Mouse (Mus musculus) lung, postnatal 14 days (tissue): ENCODE results near the gene Ube2m.
A peak's percentile ranks its signal among the peaks of the same experiment; 100 is the strongest.

ENCODE experiments used
- DNase-seq: peaks from one replicate; pipeline ENCODE4 v3.0.0; 2021

The Ube2m gene

DNA sequence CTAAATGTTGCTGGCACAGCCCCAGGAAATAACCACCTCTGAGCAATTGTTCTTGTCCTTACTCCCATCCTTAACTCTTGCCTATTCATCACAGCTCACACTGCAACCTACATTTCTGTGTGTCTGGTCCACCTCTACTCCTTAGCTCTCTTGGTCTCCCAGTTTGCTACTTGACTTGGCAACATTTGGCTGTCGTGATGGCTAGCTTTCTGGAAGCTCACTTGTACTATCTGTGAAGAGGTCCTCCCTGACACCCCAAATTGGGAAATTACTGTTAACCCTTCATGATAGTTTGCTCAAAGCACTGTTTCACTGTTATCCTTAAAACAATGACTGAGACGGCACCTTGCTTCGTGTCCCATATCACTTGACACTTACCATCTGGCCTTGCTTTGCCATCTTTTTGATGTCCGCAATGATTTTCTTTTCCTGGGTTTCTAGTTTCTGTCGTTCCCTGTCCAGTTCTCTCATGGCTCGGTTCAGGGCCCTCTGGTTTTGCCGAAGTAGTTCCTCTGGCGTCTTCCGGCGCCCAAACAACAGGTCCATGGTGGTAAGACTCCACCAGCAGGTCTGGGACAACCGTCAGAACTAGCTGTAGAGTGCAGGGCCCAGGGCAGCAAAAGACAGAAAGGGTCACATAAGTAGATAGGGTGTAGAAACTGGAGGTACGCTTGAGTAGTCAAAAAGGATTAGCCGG lies 4.5 kb downstream of the Ube2m start:
- DNase-seq, result no peak

GRCm38 (mm10) chr7:13032541-13032940 lies 5.5 kb downstream of the Ube2m start:
- no peak for DNase-seq

DNA sequence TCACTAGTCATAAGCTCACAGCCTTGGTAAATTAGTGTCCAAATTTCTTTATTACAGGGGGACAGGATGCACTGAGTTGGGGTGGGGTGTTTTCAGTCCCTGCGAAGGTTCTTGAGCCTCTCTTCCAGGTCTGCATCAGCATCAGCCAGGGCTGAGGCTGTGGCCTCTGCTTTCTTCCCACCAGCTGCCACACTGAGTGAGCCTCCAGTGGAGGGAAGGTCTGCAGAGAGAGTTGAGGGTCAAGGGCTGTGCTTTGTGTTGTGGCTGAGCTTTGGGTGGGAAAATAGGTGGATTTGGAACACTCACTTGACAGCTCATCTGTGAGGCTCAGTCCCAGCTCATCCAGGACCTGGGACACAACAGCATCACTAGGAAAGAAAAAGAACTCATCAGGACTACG lies 6.1 kb downstream of the Ube2m start:
- no peak for DNase-seq

DNA sequence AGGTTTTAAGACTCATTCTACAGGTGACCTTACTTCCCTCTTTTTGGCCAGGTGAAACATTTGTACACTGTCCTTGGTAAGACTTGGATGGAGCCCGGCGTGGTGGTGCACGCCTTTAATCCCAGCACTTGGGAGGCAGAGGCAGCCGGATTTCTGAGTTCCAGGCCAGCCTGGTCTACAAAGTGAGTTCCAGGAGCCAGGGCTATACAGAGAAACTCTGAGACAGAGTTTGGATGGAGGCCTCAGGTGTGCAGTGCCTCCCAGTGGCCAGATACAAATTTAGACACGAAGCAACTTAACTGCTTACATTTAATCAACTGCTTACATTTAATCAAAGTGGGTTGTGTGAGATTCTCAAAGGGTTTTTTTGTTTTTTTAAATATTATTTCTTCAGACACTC lies 7.0 kb downstream of the Ube2m start:
- no peak for DNase-seq

GRCm38 (mm10) chr7:13028986-13029385 lies 9.1 kb downstream of the Ube2m start:
- DNase-seq, result no peak

GRCm38 (mm10) chr7:13025511-13026112 lies 12.5 kb downstream of the Ube2m start:
- DNase-seq, result no peak

GRCm38 (mm10) chr7:13024805-13025204 lies 13.3 kb downstream of the Ube2m start:
- peak; percentile 65 for DNase-seq

DNA sequence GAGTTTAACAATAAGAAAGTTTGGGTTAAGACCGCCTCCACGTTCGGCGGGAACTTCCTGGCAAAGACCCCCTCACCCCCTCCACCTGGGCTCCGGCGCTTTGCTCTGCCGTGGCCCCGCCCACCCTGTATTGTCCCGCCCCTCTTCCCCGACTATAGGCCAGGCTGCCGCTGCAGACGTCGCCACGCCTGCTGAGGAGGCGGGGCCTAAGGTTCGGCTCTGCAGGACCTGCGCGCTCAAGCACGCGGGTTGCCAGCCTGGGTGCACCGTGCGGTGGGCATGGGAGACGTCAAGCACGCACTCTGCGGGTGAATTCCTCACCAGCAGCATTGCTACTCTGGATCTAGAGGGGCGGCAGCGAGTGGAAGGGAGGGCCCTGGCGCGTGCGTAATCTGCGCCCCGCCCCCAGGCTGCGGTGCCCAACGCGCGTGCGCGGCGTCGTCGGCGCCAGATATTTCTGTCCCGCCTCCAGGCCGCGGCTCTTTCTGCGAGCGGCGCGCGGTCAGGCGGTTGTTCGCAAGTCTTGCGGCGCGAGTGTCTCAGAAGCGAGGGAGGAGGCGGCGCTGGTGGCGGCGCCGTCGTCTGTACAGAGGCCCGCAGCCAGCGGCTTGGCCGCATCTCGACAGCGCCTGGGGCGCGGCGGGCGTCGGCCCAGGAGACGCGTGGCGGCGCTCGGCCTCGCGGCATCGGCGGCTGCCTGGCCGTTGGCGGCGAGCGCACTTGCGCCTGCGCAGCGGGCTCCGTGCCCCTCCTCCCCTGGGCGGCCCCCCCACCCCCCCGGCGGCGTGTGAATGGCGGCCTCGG lies 13.9 kb downstream of the Ube2m start:
- peak; percentile 93 for DNase-seq

DNA sequence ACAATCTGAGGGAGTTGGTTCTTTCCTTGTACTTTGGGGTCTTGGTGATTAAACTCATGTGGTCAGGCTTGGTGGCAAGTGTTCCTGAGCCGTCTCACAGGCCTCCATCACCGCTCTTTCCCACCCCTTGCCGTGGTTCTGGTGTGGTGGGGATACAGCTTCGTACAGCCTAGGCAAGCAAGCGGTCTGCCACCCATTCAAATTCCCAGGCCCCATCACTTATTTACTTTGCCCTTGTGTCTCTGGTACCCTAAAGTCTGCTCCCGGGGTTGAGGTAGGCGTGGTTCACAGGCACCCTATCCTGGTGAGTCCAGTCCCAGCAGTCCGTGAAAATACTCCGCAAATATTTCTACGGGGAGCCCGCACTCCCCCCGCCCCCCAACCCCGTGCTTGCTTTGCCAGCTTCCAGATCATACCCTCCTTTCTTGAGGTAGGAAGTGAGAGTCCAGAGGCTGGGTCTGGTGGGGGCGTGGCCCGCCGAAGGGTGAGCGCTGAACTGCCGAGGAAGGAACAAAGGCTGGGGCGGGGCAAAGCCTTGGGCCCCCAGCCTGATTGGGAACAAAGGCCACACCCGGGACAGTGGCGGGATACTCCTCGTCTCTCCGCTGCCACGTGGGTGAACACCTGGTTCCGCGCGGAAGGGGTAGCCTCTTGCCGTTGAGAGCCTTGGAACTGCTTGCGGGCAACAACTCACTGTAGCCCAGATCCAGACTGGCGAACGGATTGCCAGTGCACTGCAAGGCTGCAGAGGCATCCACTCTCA lies 15.1 kb downstream of the Ube2m start:
- peak; percentile 72 for DNase-seq

GRCm38 (mm10) chr7:13015217-13015616 lies 22.9 kb downstream of the Ube2m start:
- DNase-seq, result no peak

- DNase-seq, result no peak
Measured at GRCm38 (mm10) chr7:13014275-13014839, 23.7 kb downstream of the Ube2m start.

- DNase-seq, result no peak
Measured at GRCm38 (mm10) chr7:13013671-13014070, 24.4 kb downstream of the Ube2m start.

DNA sequence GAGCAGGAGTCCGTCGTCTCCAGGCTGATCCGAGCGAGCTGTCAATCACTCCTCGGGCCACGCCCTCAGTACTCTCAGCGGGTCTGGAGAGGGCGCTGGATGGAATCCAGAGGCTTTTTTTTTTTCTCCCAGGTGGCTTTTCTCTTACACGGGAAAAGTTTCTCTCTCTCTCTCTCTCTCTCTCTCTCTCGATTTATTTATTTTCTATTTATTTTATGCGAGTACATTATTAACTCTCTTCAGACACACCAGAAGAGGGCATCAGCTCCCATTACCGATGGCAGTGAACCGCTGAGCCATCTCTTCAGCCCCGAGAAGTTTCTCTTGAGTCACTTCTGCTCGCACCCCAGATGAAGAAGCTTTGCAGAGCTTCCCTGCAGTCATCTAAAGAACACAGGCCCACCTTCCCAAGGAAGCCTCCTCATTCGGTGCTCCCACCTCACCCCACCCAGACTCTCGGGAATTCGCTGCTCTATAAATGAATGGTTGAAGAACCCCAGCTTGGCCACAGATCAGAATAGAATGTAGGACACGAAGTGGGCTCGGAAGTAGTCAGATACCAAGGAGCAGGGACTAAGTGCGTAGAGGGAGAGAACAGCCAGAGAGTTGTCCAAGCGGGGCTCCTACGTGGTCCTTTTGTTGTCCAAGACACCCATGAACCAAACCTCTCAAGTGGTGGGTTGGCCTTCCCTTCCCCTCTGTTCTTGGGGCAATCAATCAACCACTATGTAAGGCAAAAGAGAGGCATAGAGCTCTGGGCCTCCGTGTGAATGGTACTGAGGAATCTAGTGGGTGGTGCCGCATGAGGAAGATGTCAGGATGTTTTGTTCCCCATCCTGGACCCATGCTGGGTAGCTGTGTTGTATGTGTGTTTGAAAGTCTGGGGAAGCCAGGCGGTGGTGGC lies 27.8 kb downstream of the Ube2m start, which contains the start of gene Zbtb45:
Gene Zbtb45, minus strand, starts transcription at position 30 of the 904 bp plus-strand sequence.
- DNase-seq, result no peak

DNA sequence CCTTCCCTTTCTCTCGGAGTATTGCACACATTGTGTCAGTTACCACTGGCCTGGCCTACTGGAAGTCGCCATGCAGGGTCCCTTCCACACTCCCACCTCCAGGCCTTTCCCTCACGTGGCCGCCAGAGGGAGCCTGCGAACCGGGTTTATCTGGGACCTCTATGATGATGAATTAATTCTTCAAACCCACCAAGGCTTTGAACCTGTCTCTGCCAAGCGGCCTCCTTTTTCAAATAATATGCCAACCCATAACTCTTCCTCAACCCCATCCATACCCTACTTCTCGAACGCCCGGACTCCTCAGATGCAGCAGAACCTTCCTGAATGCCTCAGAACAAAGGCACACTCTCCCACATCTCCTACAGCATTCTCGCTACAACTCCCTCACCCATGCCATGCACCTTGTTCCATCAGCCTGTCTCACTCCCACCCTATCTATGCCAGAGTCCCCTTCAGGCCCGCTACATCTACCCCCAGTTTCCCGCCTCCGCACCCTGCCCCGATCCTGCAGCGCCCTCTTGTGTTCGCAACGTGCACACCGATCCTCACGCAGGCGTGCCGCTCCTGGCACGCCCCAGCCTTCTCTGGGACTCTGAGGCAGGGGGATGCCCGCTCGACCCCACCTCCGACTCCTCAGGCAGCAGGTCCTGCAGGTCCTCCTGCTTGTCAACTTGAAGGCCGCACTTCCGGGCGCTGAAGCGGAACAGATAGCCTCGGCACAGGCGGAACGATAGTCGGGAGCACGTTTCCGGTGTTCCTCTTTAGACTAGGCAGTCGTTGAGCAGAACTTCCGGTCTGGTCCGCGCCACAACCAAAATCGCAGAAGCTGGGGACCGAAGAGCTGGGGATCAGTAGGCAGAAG lies 28.7 kb downstream of the Ube2m start:
- DNase-seq, result peak; percentile 91

DNA sequence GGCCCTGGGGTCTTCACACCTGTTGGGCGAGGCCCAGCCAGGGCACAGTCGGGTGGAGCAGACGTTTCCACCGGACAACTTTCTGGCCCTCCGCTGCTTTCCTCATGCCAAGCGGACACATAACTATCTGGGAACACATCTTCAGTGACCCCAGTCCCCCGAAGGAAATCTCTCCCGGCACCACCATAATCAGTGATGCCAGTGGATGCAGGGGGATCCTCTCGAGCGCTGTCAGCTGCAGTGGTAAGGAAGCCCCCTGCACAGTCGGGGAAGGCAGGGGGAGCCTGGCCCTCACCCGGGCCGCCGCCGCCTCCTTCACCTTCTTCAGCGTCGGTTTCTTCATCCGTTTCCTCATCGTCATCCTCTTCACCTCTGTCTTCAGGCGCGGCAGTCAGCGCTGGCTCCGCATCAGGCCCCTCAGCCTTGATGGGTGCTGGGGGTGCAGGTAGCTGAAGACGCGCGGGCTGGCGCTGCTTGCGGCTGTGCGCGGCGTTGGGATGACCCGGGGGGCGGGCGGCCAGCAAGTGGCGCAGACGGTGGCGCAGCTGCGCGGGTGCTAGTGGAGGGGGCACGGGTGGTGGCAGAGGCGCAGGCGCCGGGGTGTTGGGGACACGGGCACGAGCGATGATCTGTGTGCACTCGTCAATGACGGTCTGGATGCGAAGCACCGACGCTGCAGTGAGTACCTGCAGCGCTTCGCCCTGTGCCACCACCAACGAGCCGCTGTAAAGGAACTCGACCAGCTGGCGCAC lies 30.6 kb downstream of the Ube2m start:
- no peak for DNase-seq

- no peak for DNase-seq
Measured at GRCm38 (mm10) chr7:13006531-13006930, 31.5 kb downstream of the Ube2m start.

- DNase-seq, result no peak
Measured at GRCm38 (mm10) chr7:13006011-13006410, 32.1 kb downstream of the Ube2m start.

- DNase-seq, result no peak
Measured at GRCm38 (mm10) chr7:13003380-13003779, 34.7 kb downstream of the Ube2m start.

DNA sequence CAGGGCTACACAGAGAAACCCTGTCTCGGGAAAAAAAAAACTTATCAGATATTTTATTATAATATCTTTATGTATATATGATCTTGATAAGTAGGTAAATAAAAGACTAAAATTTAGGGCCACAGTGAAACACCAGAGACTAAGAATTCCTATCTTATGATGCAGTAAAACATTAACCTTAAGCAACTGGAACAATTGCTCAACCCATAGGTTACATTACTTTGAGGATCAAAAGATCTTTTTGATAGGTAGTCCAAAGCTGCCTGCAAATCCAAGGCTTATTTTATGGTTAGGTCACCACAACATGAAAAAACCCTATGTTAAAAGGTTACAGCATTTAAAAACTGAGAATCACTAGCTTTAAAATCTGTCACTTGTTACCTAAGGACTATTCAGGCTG lies 36.5 kb downstream of the Ube2m start:
- no peak for DNase-seq

GRCm38 (mm10) chr7:12998851-12999250 lies 39.2 kb downstream of the Ube2m start, which contains the start of gene Trim28:
Gene Trim28 (plus strand): TSS chr7:12999114.
- DNase-seq, result no peak
